Mouse (Mus musculus): ENCODE measurements around the gene Tex44. TPM values are rescaled to one million over a fixed set of nuclear protein-coding genes. Genes with fewer than 3 reads are reported as not detected.

Gene Tex44
- polyA plus RNA-seq, 1 experiment from 2014 or later = not detected

- Histone ChIP-seq H3K9ac (replicated peaks; ENCODE audit: low read depth) (no peak overlapping the region), H3K27me3 (replicated peaks; ENCODE audit: insufficient read depth, low read length) (no peaks in the 10 kb centered on the region), H3K4me1 (ENCODE audit: insufficient read depth, low read depth, low read length) (no peaks in the 10 kb centered on the region), H3K36me3 (ENCODE audit: insufficient read depth, low read length) (no peaks in the 10 kb centered on the region), H3K9me3 (ENCODE audit: low read length) (no peaks in the 10 kb centered on the region), H3K4me3 (ENCODE audit: low read depth, low read length) (no peak overlapping the region), H3K27ac (ENCODE audit: low read length) (no peak overlapping the region), H3K4me2 (replicated peaks; ENCODE audit: low read depth, low read length) (no peak overlapping the region)
- 34% methylated on average over 11 of the region's 11 CpGs for WGBS
- DNase-seq (ENCODE audit: low spot score) (no peak), ATAC-seq (peak; percentile 7; the same call in 1 of the 2 replicates)
- no peak for TF ChIP-seq CTCF (IDR thresholded peaks at IDR 0.05)
Measured at GRCm38 (mm10) chr1:86424835-86425547, 1.1 kb upstream of the Tex44 start.

DNA sequence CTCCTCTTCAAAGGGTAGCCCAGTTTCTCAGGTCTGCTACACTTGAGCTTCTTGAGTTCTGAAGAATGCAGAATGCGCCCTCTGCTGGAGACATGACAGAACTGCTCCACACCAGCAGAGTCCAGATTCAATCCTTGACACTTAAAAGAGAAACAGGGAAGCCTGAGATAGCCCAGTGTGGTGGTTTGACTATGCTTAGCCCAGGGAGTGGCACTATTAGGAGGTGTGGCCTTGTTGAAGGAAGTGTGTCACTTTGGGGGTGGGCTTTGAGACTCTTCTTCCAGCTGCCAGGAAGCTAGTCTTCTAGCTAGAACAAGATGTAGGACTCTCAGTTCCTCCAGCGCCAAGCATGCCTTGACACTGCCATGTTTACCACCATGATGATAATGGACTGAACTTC is 3.9 kb downstream of the Tex44 start:
- Histone ChIP-seq H3K27me3 (replicated peaks; ENCODE audit: insufficient read depth, low read length) (no peaks in the 10 kb centered on the region), H3K27ac (ENCODE audit: low read length) (no peak overlapping the region), H3K4me3 (ENCODE audit: low read depth, low read length) (no peak overlapping the region), H3K9ac (replicated peaks; ENCODE audit: low read depth) (no peak overlapping the region), H3K4me1 (ENCODE audit: insufficient read depth, low read depth, low read length) (peaks cover 9% of the 10 kb centered on the region), H3K9me3 (ENCODE audit: low read length) (no peaks in the 10 kb centered on the region), H3K36me3 (ENCODE audit: insufficient read depth, low read length) (no peaks in the 10 kb centered on the region), H3K4me2 (replicated peaks; ENCODE audit: low read depth, low read length) (no peak overlapping the region)
- WGBS = 45% methylated on average over 2 of the region's 2 CpGs
- TF ChIP-seq CTCF (IDR thresholded peaks at IDR 0.05) (peak; percentile 95), EP300 (IDR thresholded peaks at IDR 0.05) (no peak)
- peak; percentile 86 for DNase-seq (ENCODE audit: low spot score)
- no peak for ATAC-seq

- ATAC-seq (no peak), DNase-seq (ENCODE audit: low spot score) (no peak)
- H3K9me3 ChIP-seq (ENCODE audit: low read length) = no peaks in the 10 kb centered on the region
- H3K4me1 ChIP-seq (ENCODE audit: insufficient read depth, low read depth, low read length) = peaks cover 16% of the 10 kb centered on the region
- 36% methylated on average over 4 of the region's 4 CpGs for WGBS
- no peak overlapping the region for H3K4me2 ChIP-seq (replicated peaks; ENCODE audit: low read depth, low read length)
- no peak overlapping the region for H3K4me3 ChIP-seq (ENCODE audit: low read depth, low read length)
- TF ChIP-seq CTCF (IDR thresholded peaks at IDR 0.05) (no peak), EP300 (IDR thresholded peaks at IDR 0.05) (no peak)
- H3K36me3 ChIP-seq (ENCODE audit: insufficient read depth, low read length) = no peaks in the 10 kb centered on the region
- no peak overlapping the region for H3K27ac ChIP-seq (ENCODE audit: low read length)
- H3K27me3 ChIP-seq (replicated peaks; ENCODE audit: insufficient read depth, low read length) = no peaks in the 10 kb centered on the region
- no peak overlapping the region for H3K9ac ChIP-seq (replicated peaks; ENCODE audit: low read depth)
Measured at GRCm38 (mm10) chr1:86432778-86433177, 6.6 kb downstream of the Tex44 start.

DNA sequence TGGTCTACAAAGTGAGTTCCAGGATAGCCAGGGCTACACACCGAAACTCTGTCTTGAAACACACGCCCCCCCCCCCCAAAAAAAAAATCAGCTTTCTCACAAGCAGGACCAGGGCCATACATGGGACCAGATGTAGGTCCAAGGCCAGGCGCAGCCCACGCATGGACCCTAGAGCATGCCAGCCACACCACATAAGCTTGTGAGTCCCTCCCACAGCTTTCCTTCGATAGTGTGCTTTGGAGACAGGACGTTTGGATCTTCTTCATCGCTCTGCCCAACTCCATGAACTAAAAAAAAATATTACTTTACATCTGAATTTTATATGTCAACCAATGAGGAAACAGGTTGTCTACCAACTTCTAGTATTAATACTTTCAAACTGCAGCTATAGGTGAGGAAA is 7.2 kb downstream of the Tex44 start:
- Histone ChIP-seq H3K9me3 (ENCODE audit: low read length) (no peaks in the 10 kb centered on the region), H3K27ac (ENCODE audit: low read length) (peak overlapping the region; percentile 99), H3K27me3 (replicated peaks; ENCODE audit: insufficient read depth, low read length) (no peaks in the 10 kb centered on the region), H3K4me1 (ENCODE audit: insufficient read depth, low read depth, low read length) (peaks cover 20% of the 10 kb centered on the region), H3K36me3 (ENCODE audit: insufficient read depth, low read length) (no peaks in the 10 kb centered on the region), H3K9ac (replicated peaks; ENCODE audit: low read depth) (no peak overlapping the region), H3K4me2 (replicated peaks; ENCODE audit: low read depth, low read length) (no peak overlapping the region), H3K4me3 (ENCODE audit: low read depth, low read length) (no peak overlapping the region)
- DNase-seq (ENCODE audit: low spot score) (no peak), ATAC-seq (no peak)
- no peak for TF ChIP-seq EP300 (IDR thresholded peaks at IDR 0.05)
- TF ChIP-seq CTCF (IDR thresholded peaks at IDR 0.05) = no peak
- WGBS = 81% methylated on average over 7 of the region's 7 CpGs

DNA sequence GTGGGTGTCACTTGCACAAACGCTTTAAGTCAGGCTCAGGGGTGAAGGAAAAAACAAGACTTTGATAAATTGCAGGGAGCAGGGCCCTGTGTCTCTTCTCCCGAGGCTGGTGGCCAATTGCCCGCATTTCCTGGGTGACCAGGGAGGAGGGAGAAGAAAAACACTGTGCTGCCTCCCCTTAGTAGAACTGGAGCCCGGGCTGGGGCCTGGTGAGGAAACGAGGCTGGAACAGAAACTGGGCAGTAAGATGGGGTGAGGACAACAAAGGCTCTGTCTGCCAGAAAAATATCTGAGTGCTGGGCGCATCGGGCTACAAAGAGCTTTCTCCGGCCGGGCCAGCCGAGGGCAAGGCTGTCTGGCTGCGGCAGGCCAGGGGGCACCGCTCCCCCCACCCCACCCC is 7.9 kb downstream of the Tex44 start:
- peak overlapping the region; percentile 99 for H3K27ac ChIP-seq (ENCODE audit: low read length)
- TF ChIP-seq CTCF (IDR thresholded peaks at IDR 0.05) (no peak), EP300 (IDR thresholded peaks at IDR 0.05) (no peak)
- H3K9ac ChIP-seq (replicated peaks; ENCODE audit: low read depth) = 0 out of 2 replicates have a peak overlapping the region, but pooled peaks have one; percentile 39
- no peaks in the 10 kb centered on the region for H3K36me3 ChIP-seq (ENCODE audit: insufficient read depth, low read length)
- ATAC-seq (peak; percentile 74), DNase-seq (ENCODE audit: low spot score) (peak; percentile 93)
- peak overlapping the region; percentile 67 for H3K4me2 ChIP-seq (replicated peaks; ENCODE audit: low read depth, low read length)
- no peaks in the 10 kb centered on the region for H3K9me3 ChIP-seq (ENCODE audit: low read length)
- WGBS = under 1% methylated on average over 8 of the region's 12 CpGs
- peaks cover 20% of the 10 kb centered on the region for H3K4me1 ChIP-seq (ENCODE audit: insufficient read depth, low read depth, low read length)
- H3K4me3 ChIP-seq (ENCODE audit: low read depth, low read length) = peak overlapping the region; percentile 35
- H3K27me3 ChIP-seq (replicated peaks; ENCODE audit: insufficient read depth, low read length) = no peaks in the 10 kb centered on the region

- Histone ChIP-seq H3K4me2 (replicated peaks; ENCODE audit: low read depth, low read length) (peak overlapping the region; percentile 67), H3K27me3 (replicated peaks; ENCODE audit: insufficient read depth, low read length) (no peaks in the 10 kb centered on the region), H3K4me1 (ENCODE audit: insufficient read depth, low read depth, low read length) (peaks cover 20% of the 10 kb centered on the region), H3K9me3 (ENCODE audit: low read length) (no peaks in the 10 kb centered on the region), H3K4me3 (ENCODE audit: low read depth, low read length) (peak overlapping the region; percentile 35), H3K36me3 (ENCODE audit: insufficient read depth, low read length) (no peaks in the 10 kb centered on the region), H3K27ac (ENCODE audit: low read length) (peak overlapping the region; percentile 99), H3K9ac (replicated peaks; ENCODE audit: low read depth) (peak overlapping the region; percentile 78)
- 5% methylated on average over 42 of the region's 46 CpGs for WGBS
- DNase-seq (ENCODE audit: low spot score) = peak; percentile 99
- TF ChIP-seq EP300 (IDR thresholded peaks at IDR 0.05) (0 out of 2 replicates have a peak, but pooled peaks have one; percentile 18), CTCF (IDR thresholded peaks at IDR 0.05) (no peak)
- peak; percentile 95 for ATAC-seq
Measured at GRCm38 (mm10) chr1:86434439-86435201, 8.5 kb downstream of the Tex44 start.

Measured in lung, postnatal 0 days (tissue).